Mouse (Mus musculus): ENCODE results near the gene Ctsw. TPM values are rescaled to one million over a fixed set of nuclear protein-coding genes. Genes with fewer than 3 reads are reported as not detected.
A peak's percentile ranks its signal among the peaks of the same experiment; 100 is the strongest.

The Ctsw gene
- polyA plus RNA-seq (2015; fragmentation: Nextera tagmentation; extraction: Ambion mirVana) = 4.4 and 4.8 TPM in 2 replicates

DNA sequence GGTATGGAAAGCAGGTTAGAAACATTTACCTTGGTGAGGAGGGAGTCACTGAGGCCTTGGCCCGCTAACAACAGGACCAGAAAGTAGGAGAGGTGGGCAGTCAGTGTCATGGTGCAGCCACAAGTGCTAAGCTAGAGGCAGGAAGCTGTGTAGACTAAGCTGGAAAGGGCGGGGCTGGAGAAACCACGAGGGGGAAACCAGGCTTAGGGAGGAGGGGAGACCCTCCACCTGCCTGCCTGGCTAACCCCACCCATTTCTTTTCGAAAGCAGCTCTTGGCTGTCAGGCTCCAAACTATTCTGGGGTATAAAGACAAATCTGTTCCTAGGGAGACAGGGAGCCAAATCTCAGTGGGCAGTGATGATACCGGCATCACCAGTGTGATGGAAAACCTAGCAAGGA lies at the start of gene Ctsw:
Gene Ctsw, minus strand, starts transcription at position 134 of the 400 bp plus-strand sequence.
- Histone ChIP-seq H3K36me3 (peaks cover 40% of the 10 kb centered on the region), H3K9me3 (no peaks in the 10 kb centered on the region), H3K27ac (replicated peaks) (no peak within 1 kb of the TSS), H3K27me3 (no peaks in the 10 kb centered on the region), H3K4me1 (peaks cover 15% of the 10 kb centered on the region), H3K9ac (replicated peaks) (no peak within 1 kb of the TSS), H3K4me2 (replicated peaks) (no peak within 1 kb of the TSS), H3K4me3 (no peak within 1 kb of the TSS)
- ATAC-seq (replicated peaks) = no peak
- WGBS = 63% methylated on average over 5 of the region's 5 CpGs

DNA sequence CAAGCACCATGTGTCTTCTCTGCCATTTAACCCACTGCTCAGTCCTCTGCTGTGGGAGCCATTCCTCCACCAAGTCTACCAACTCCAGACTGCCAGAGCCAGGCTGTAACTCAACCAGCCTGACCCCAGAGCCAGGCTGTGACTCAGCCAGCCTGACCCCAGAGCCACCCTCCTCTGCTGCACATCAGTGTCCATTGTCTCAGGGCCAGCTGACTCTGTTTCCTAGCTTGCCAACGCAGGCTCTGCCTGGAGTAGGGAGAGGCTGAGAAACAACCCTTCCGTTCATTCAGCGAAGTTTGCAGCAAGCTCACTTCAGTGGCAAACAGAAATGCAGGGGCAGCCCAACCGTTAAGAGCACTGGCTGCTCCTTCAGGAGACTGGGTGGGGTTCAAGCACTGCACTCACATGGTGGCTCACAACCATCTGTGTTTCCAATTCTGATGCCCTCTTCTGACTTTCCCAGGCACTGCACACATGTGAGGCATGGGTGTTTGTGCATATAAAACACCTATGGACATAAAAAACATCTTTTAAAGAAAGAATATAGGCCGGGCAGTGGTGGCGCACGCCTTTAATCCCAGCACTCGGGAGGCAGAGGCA lies 48.7 kb upstream of the Ctsw start:
- Histone ChIP-seq H3K27ac (replicated peaks) (no peak overlapping the region), H3K9me3 (no peaks in the 10 kb centered on the region), H3K4me2 (replicated peaks) (no peak overlapping the region), H3K9ac (replicated peaks) (no peak overlapping the region), H3K4me3 (no peak overlapping the region), H3K36me3 (no peaks in the 10 kb centered on the region), H3K27me3 (no peaks in the 10 kb centered on the region), H3K4me1 (0 out of 2 replicates have a peak, but pooled peaks cover 6% of the 10 kb centered on the region)
- ATAC-seq (replicated peaks) = no peak
- 80% methylated on average over 8 of the region's 8 CpGs for WGBS

- Histone ChIP-seq H3K4me2 (replicated peaks) (no peak overlapping the region), H3K9me3 (no peaks in the 10 kb centered on the region), H3K27ac (replicated peaks) (no peak overlapping the region), H3K27me3 (no peaks in the 10 kb centered on the region), H3K9ac (replicated peaks) (no peak overlapping the region), H3K36me3 (no peaks in the 10 kb centered on the region), H3K4me3 (no peak overlapping the region), H3K4me1 (peaks cover 10% of the 10 kb centered on the region)
- 81% methylated on average over 7 of the region's 7 CpGs for WGBS
- no peak for ATAC-seq (replicated peaks)
These were observed 47.8 kb upstream of the Ctsw start for GRCm38 (mm10) chr19:5515840-5516777.

- Histone ChIP-seq H3K9ac (replicated peaks) (no peak overlapping the region), H3K27ac (replicated peaks) (no peak overlapping the region), H3K4me3 (no peak overlapping the region), H3K27me3 (no peaks in the 10 kb centered on the region), H3K4me1 (peaks cover 27% of the 10 kb centered on the region), H3K4me2 (replicated peaks) (no peak overlapping the region), H3K36me3 (no peaks in the 10 kb centered on the region), H3K9me3 (no peaks in the 10 kb centered on the region)
- ATAC-seq (replicated peaks) = no peak
- 80% methylated on average over 3 of the region's 3 CpGs for WGBS
These were observed 44.7 kb upstream of the Ctsw start for GRCm38 (mm10) chr19:5513005-5513349.

DNA sequence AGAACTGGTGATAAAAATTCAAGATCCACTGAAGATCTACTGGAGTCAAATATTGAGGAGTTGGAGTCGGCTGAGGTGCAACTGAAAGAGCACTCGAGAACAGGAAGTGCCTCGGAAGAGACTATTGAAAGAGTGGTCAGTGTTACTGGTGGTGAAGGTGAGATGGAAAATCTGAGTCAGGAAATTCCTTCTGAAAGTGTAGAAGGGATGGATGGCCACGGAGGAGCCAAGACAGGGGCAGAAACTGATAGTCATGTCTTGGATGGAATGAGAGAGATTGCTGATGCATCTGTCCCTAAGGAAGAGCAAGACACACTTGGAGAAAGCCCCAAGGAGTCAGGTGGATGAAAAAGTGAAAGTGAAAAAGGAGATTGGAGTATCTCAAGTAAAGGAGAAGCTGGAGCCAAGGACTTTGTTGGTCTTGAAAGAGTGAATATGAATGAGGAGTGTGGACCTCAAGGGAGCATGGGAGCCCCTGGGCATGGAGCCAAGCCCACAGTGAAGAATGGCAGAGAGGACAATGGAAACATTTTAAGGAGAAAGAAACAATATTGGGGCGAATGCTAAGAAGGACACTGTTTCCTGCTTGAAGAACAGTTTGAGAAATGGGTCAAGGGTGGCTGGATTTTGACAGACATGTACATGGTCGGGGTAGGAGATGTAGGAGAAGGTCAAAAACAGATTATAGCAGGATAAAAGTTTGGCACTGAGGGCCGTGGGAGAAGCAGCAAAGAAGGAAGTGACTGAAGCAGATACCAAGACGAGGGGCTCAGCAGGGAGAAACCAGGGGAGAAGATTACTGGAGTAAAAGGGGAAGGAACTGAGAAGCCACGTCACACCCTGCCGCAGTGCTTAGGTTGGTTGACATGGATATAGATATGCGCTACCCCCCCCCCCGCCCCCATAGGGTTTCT lies 44.0 kb upstream of the Ctsw start:
- Histone ChIP-seq H3K9me3 (no peaks in the 10 kb centered on the region), H3K36me3 (no peaks in the 10 kb centered on the region), H3K4me2 (replicated peaks) (no peak overlapping the region), H3K27ac (replicated peaks) (no peak overlapping the region), H3K4me3 (no peak overlapping the region), H3K27me3 (no peaks in the 10 kb centered on the region), H3K4me1 (peaks cover 27% of the 10 kb centered on the region), H3K9ac (replicated peaks) (no peak overlapping the region)
- 73% methylated on average over 12 of the region's 12 CpGs for WGBS
- ATAC-seq (replicated peaks) = no peak

DNA sequence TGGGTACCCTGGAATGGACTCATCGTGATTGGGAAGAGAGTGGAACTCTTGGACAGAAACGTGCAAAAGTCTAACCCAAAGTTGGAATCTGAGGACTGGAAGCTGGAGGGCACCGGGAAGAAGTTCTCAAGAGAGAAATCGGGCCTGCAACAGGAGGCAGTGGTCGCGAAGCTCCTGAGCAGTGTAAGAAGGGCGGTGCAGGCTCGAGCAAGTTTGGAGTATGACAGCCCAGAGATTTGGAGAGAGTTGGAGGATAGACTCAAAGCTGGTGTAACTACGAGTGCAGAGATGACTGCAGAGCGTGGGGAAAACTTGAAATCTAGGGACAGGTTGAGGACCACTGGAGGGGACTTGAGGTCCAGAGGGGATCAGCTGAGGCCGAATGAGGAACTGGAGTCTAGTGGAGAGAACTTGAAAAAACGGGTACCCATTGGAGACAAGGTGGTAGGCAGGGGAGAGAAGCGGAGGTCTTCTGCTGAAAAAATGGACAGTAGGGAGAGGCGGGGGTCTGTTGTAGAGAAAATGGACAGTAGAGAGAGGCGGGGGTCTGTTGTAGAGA lies 42.8 kb upstream of the Ctsw start:
- ATAC-seq (replicated peaks) = 0 out of 2 replicates have a peak, but pooled peaks have one; percentile 16
- Histone ChIP-seq H3K36me3 (no peaks in the 10 kb centered on the region), H3K4me3 (peak overlapping the region; percentile 58), H3K9me3 (no peaks in the 10 kb centered on the region), H3K9ac (replicated peaks) (peak overlapping the region; percentile 49), H3K4me1 (peaks cover 27% of the 10 kb centered on the region), H3K27me3 (no peaks in the 10 kb centered on the region), H3K27ac (replicated peaks) (peak overlapping the region; percentile 77), H3K4me2 (replicated peaks) (peak overlapping the region; percentile 71)
- WGBS = 51% methylated on average over 14 of the region's 15 CpGs

- H3K4me1 ChIP-seq = peaks cover 27% of the 10 kb centered on the region
- no peaks in the 10 kb centered on the region for H3K36me3 ChIP-seq
- peak within 1 kb of the TSS; percentile 77 for H3K27ac ChIP-seq (replicated peaks)
- WGBS = 3% methylated on average over 47 of the region's 47 CpGs
- ATAC-seq (replicated peaks) = peak; percentile 99
- peak within 1 kb of the TSS; percentile 71 for H3K4me2 ChIP-seq (replicated peaks)
- H3K9ac ChIP-seq (replicated peaks) = peak within 1 kb of the TSS; percentile 59
- H3K27me3 ChIP-seq = no peaks in the 10 kb centered on the region
- H3K9me3 ChIP-seq = no peaks in the 10 kb centered on the region
- H3K4me3 ChIP-seq = peak within 1 kb of the TSS; percentile 58
These were observed 42.0 kb upstream of the Ctsw start, which contains the start of gene Snx32 for GRCm38 (mm10) chr19:5510031-5511026. Gene Snx32 (minus strand): TSS chr19:5510538.

DNA sequence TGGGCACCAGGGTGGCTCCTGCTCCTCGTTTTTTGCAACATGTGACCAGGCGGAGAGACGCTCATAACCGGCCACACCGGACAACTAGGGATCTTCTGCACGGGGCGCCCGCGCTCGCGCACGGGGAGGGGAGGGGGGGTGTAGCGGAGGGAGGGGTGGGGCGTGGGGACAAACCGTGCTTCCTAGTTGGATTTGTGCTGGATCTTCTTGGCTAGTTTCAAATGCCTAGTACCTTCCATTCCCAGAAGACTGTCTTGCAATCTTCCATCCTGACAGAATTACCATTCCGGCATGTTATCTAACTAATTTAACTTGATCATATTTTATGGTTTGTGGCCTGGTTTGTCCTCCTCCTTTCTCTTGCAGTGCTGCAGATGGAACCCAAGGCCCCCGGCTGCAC lies 35.4 kb upstream of the Ctsw start, which contains the start of gene 1700020D05Rik:
Gene 1700020D05Rik, minus strand, starts transcription at position 101 of the 400 bp plus-strand sequence.
- H3K4me2 ChIP-seq (replicated peaks) = no peak within 1 kb of the TSS
- no peaks in the 10 kb centered on the region for H3K9me3 ChIP-seq
- no peaks in the 10 kb centered on the region for H3K27me3 ChIP-seq
- no peak for ATAC-seq (replicated peaks)
- H3K36me3 ChIP-seq = peaks cover 3% of the 10 kb centered on the region; the same call in 1 of the 2 replicates
- no peaks in the 10 kb centered on the region for H3K4me1 ChIP-seq
- no peak within 1 kb of the TSS for H3K4me3 ChIP-seq
- WGBS = 60% methylated on average over 17 of the region's 17 CpGs
- H3K27ac ChIP-seq (replicated peaks) = no peak within 1 kb of the TSS
- H3K9ac ChIP-seq (replicated peaks) = no peak within 1 kb of the TSS

DNA sequence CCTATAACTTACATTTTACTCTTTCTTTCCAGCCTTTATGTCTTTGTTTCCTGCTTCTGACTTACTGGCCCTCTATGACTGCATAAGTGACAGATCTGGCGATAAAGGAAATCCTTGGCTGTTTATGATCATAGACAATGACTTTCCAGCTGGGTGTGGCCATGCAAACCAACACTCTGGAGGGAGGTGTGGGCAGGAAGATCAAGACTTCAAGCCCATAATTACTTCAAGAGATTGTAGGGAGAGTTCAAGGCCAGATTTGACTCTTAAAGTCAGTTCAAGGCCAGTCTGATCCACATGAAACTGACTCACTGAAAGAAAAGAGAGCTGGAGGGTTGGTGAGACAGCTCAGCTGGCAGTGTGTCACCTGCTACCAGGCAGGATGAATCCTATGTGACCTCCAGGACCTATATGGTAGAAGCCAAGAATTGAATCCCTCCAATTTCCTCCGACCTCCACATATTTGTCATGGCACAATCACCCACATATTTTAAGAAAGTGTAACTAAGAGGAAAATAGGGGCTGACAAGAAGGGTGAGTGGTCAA lies 32.1 kb upstream of the Ctsw start:
- 89% methylated on average over 2 of the region's 2 CpGs for WGBS

GRCm38 (mm10) chr19:5496052-5496370 lies 27.7 kb upstream of the Ctsw start:
- ATAC-seq (replicated peaks) = no peak
- no peak overlapping the region for H3K27ac ChIP-seq (replicated peaks)
- no peak overlapping the region for H3K4me2 ChIP-seq (replicated peaks)
- peaks cover 19% of the 10 kb centered on the region for H3K4me1 ChIP-seq
- H3K36me3 ChIP-seq = peaks cover 57% of the 10 kb centered on the region
- H3K4me3 ChIP-seq = no peak overlapping the region
- 87% methylated on average over 16 of the region's 16 CpGs for WGBS
- H3K27me3 ChIP-seq = no peaks in the 10 kb centered on the region
- no peak overlapping the region for H3K9ac ChIP-seq (replicated peaks)
- no peaks in the 10 kb centered on the region for H3K9me3 ChIP-seq

More for the DNA sequence above, 32.1 kb upstream of the Ctsw start:
- ATAC-seq (replicated peaks) = no peak
- H3K27ac ChIP-seq (replicated peaks) = no peak overlapping the region
- H3K27me3 ChIP-seq = no peaks in the 10 kb centered on the region
- H3K4me3 ChIP-seq = no peak overlapping the region
- no peaks in the 10 kb centered on the region for H3K9me3 ChIP-seq
- H3K4me1 ChIP-seq = no peaks in the 10 kb centered on the region
- peaks cover 29% of the 10 kb centered on the region for H3K36me3 ChIP-seq
- H3K9ac ChIP-seq (replicated peaks) = no peak overlapping the region
- no peak overlapping the region for H3K4me2 ChIP-seq (replicated peaks)

Measured in forebrain, embryonic 15.5 days (tissue).